Mouse (Mus musculus) embryonic facial prominence, embryonic 15.5 days (tissue): ENCODE results near the gene BC003965. TPM values are rescaled to one million over a fixed set of nuclear protein-coding genes. Genes with fewer than 3 reads are reported as not detected.

Source experiments
- ATAC-seq: fragments of 200-750 bp; cut with Nextera tagmentation; 2 replicates; pipeline ENCODE4 v1.8.0; 2017; ENCODE audit warnings: low read depth, moderate TSS enrichment; ENCODE audit not compliant: insufficient number of reproducible peaks, low FRiP score, low TSS enrichment
- H3K27ac ChIP-seq: fragments of 300-500 bp; sonication (generic); replicated peaks from 2 replicates; pipeline ENCODE4 v1.5.1; 2015; ENCODE audit warnings: mild to moderate bottlenecking, inconsistent platforms
- H3K27me3 ChIP-seq: fragments of 300-500 bp; sonication (generic); 2 replicates; pipeline ENCODE4 v1.6.1; 2015; ENCODE audit warnings: inconsistent platforms
- H3K36me3 ChIP-seq: fragments of 300-500 bp; sonication (generic); 2 replicates; pipeline ENCODE4 v1.6.1; 2015; ENCODE audit warnings: mild to moderate bottlenecking, inconsistent platforms
- H3K4me1 ChIP-seq: fragments of 300-500 bp; sonication (generic); 2 replicates; pipeline ENCODE4 v1.6.1; 2015; ENCODE audit warnings: inconsistent platforms
- H3K4me2 ChIP-seq: fragments of 300-500 bp; sonication (generic); replicated peaks from 2 replicates; pipeline ENCODE4 v1.6.1; 2015; ENCODE audit warnings: mild to moderate bottlenecking, inconsistent platforms
- H3K4me3 ChIP-seq: fragments of 300-500 bp; sonication (generic); replicated peaks from 2 replicates; pipeline ENCODE4 v1.5.1; 2015; ENCODE audit warnings: mild to moderate bottlenecking, inconsistent platforms
- H3K9ac ChIP-seq: fragments of 300-500 bp; sonication (generic); 2 replicates; pipeline ENCODE4 v1.6.1; 2015; ENCODE audit warnings: inconsistent platforms
- H3K9me3 ChIP-seq: fragments of 300-500 bp; sonication (generic); replicated peaks from 2 replicates; pipeline ENCODE4 v1.6.1; 2016; ENCODE audit warnings: inconsistent platforms
- WGBS: fragments of 180-500 bp; shearing (Covaris S2); methylation state at CpG from one replicate; pipeline ENCODE4 v1.1.7; 2015; 5-methylcytosine and 5-hydroxymethylcytosine counted together
- polyA plus RNA-seq: library from polyadenylated mRNA; unstranded; fragments of >200 nt; fragmentation: Nextera tagmentation; extraction: Ambion mirVana; gene quantifications from 2 replicates; pipeline ENCODE4 v1.2.1, GENCODE M21; 2015

BC003965 gene
- polyA plus RNA-seq, result 31.5 and 31.6 TPM in 2 replicates

GRCm38 (mm10) chr17:25184129-25184691 lies at the start of gene BC003965:
Gene BC003965 (plus strand): TSS chr17:25184554.
- peak within 1 kb of the TSS; percentile 97 for H3K4me2 ChIP-seq
- ATAC-seq, result peak; percentile 85
- 0 out of 2 replicates have a peak, but pooled peaks cover 7% of the 10 kb centered on the region for H3K27me3 ChIP-seq
- no peaks in the 10 kb centered on the region for H3K9me3 ChIP-seq
- 0 out of 2 replicates have a peak, but pooled peaks cover 4% of the 10 kb centered on the region for H3K36me3 ChIP-seq
- H3K27ac ChIP-seq, result peak within 1 kb of the TSS; percentile 95
- H3K4me3 ChIP-seq, result peak within 1 kb of the TSS; percentile 89
- peaks cover 24% of the 10 kb centered on the region for H3K4me1 ChIP-seq
- under 1% methylated on average over 50 of the region's 50 CpGs for WGBS
- peak within 1 kb of the TSS; percentile 88 for H3K9ac ChIP-seq

GRCm38 (mm10) chr17:25135622-25136021 lies 48.7 kb upstream of the BC003965 start:
- Histone ChIP-seq H3K27ac (no peak overlapping the region), H3K4me2 (no peak overlapping the region), H3K4me3 (no peak overlapping the region), H3K9ac (no peak overlapping the region), H3K9me3 (no peaks in the 10 kb centered on the region), H3K27me3 (no peaks in the 10 kb centered on the region), H3K4me1 (peaks cover 15% of the 10 kb centered on the region), H3K36me3 (no peaks in the 10 kb centered on the region)
- 84% methylated on average over 6 of the region's 6 CpGs for WGBS
- ATAC-seq, result no peak

- no peaks in the 10 kb centered on the region for H3K9me3 ChIP-seq
- 89% methylated on average over 1 of the region's 1 CpGs for WGBS
- ATAC-seq, result no peak
Measured at GRCm38 (mm10) chr17:25138803-25139202, 45.6 kb upstream of the BC003965 start.

GRCm38 (mm10) chr17:25139960-25140359 lies 44.4 kb upstream of the BC003965 start:
- no peaks in the 10 kb centered on the region for H3K27me3 ChIP-seq
- peaks cover under 1% of the 10 kb centered on the region; the same call in 1 of the 2 replicates for H3K36me3 ChIP-seq
- no peak overlapping the region for H3K4me3 ChIP-seq
- H3K9me3 ChIP-seq, result no peaks in the 10 kb centered on the region
- no peaks in the 10 kb centered on the region for H3K4me1 ChIP-seq
- ATAC-seq, result no peak
- no peak overlapping the region for H3K27ac ChIP-seq
- no peak overlapping the region for H3K4me2 ChIP-seq
- H3K9ac ChIP-seq, result no peak overlapping the region
- WGBS, result 63% methylated on average over 4 of the region's 4 CpGs

More at GRCm38 (mm10) chr17:25138803-25139202, 45.6 kb upstream of the BC003965 start:
- peaks cover 10% of the 10 kb centered on the region for H3K4me1 ChIP-seq
- H3K27ac ChIP-seq, result no peak overlapping the region
- H3K9ac ChIP-seq, result no peak overlapping the region
- no peaks in the 10 kb centered on the region for H3K27me3 ChIP-seq
- no peak overlapping the region for H3K4me2 ChIP-seq
- H3K4me3 ChIP-seq, result no peak overlapping the region
- no peaks in the 10 kb centered on the region; the same call in 1 of the 2 replicates for H3K36me3 ChIP-seq

- ATAC-seq, result no peak
- Histone ChIP-seq H3K4me3 (no peak within 1 kb of the TSS), H3K27ac (no peak within 1 kb of the TSS), H3K9ac (no peak within 1 kb of the TSS), H3K4me1 (no peaks in the 10 kb centered on the region), H3K9me3 (no peaks in the 10 kb centered on the region), H3K36me3 (peaks cover 41% of the 10 kb centered on the region), H3K27me3 (no peaks in the 10 kb centered on the region), H3K4me2 (no peak within 1 kb of the TSS)
- 92% methylated on average over 1 of the region's 1 CpGs for WGBS
Measured at GRCm38 (mm10) chr17:25162161-25162560, 22.2 kb upstream of the BC003965 start, which contains the start of gene Ccdc154. Gene Ccdc154 (plus strand): TSS chr17:25162461.

- Histone ChIP-seq H3K4me2 (no peak overlapping the region), H3K4me3 (no peak overlapping the region), H3K9me3 (no peaks in the 10 kb centered on the region), H3K27me3 (no peaks in the 10 kb centered on the region), H3K27ac (no peak overlapping the region), H3K36me3 (peaks cover 32% of the 10 kb centered on the region), H3K9ac (no peak overlapping the region), H3K4me1 (no peaks in the 10 kb centered on the region)
- no peak for ATAC-seq
- WGBS, result 63% methylated on average over 7 of the region's 7 CpGs
Measured at GRCm38 (mm10) chr17:25163387-25163786, 21.0 kb upstream of the BC003965 start.

- no peak overlapping the region for H3K9ac ChIP-seq
- H3K4me3 ChIP-seq, result no peak overlapping the region
- no peaks in the 10 kb centered on the region for H3K4me1 ChIP-seq
- peaks cover 20% of the 10 kb centered on the region for H3K36me3 ChIP-seq
- ATAC-seq, result no peak
- no peaks in the 10 kb centered on the region for H3K27me3 ChIP-seq
- no peak overlapping the region for H3K4me2 ChIP-seq
- no peaks in the 10 kb centered on the region for H3K9me3 ChIP-seq
- 83% methylated on average over 3 of the region's 3 CpGs for WGBS
- H3K27ac ChIP-seq, result no peak overlapping the region
Measured at GRCm38 (mm10) chr17:25164770-25165169, 19.6 kb upstream of the BC003965 start.

- H3K36me3 ChIP-seq, result peaks cover 7% of the 10 kb centered on the region; the same call in 1 of the 2 replicates
- WGBS, result 56% methylated on average over 6 of the region's 6 CpGs
- no peak overlapping the region for H3K9ac ChIP-seq
- no peak overlapping the region for H3K4me2 ChIP-seq
- H3K4me3 ChIP-seq, result no peak overlapping the region
- H3K9me3 ChIP-seq, result no peaks in the 10 kb centered on the region
- no peaks in the 10 kb centered on the region for H3K27me3 ChIP-seq
- H3K4me1 ChIP-seq, result no peaks in the 10 kb centered on the region
- no peak overlapping the region for H3K27ac ChIP-seq
- no peak for ATAC-seq
Measured at GRCm38 (mm10) chr17:25165970-25166671, 18.2 kb upstream of the BC003965 start.

GRCm38 (mm10) chr17:25169706-25170105 lies 14.6 kb upstream of the BC003965 start:
- no peak overlapping the region for H3K9ac ChIP-seq
- no peaks in the 10 kb centered on the region for H3K4me1 ChIP-seq
- no peak for ATAC-seq
- H3K4me2 ChIP-seq, result no peak overlapping the region
- no peaks in the 10 kb centered on the region for H3K27me3 ChIP-seq
- no peaks in the 10 kb centered on the region for H3K36me3 ChIP-seq
- 91% methylated on average over 2 of the region's 2 CpGs for WGBS
- H3K9me3 ChIP-seq, result no peaks in the 10 kb centered on the region
- H3K27ac ChIP-seq, result no peak overlapping the region
- H3K4me3 ChIP-seq, result no peak overlapping the region

- no peak overlapping the region for H3K9ac ChIP-seq
- WGBS, result 86% methylated on average over 3 of the region's 3 CpGs
- ATAC-seq, result no peak
- H3K9me3 ChIP-seq, result no peaks in the 10 kb centered on the region
- H3K4me3 ChIP-seq, result no peak overlapping the region
- H3K4me1 ChIP-seq, result no peaks in the 10 kb centered on the region
- H3K36me3 ChIP-seq, result no peaks in the 10 kb centered on the region
- no peak overlapping the region for H3K27ac ChIP-seq
- no peak overlapping the region for H3K4me2 ChIP-seq
- no peaks in the 10 kb centered on the region; the same call in 1 of the 2 replicates for H3K27me3 ChIP-seq
Measured at GRCm38 (mm10) chr17:25172558-25172957, 11.8 kb upstream of the BC003965 start.

- no peak within 1 kb of the TSS for H3K4me3 ChIP-seq
- ATAC-seq, result no peak
- no peaks in the 10 kb centered on the region; the same call in 1 of the 2 replicates for H3K27me3 ChIP-seq
- no peaks in the 10 kb centered on the region for H3K36me3 ChIP-seq
- H3K9ac ChIP-seq, result no peak within 1 kb of the TSS
- no peak within 1 kb of the TSS for H3K27ac ChIP-seq
- H3K4me2 ChIP-seq, result no peak within 1 kb of the TSS
- WGBS, result 39% methylated on average over 9 of the region's 9 CpGs
- no peaks in the 10 kb centered on the region for H3K4me1 ChIP-seq
- H3K9me3 ChIP-seq, result no peaks in the 10 kb centered on the region
Measured at GRCm38 (mm10) chr17:25175411-25175810, 8.9 kb upstream of the BC003965 start, which contains the start of gene Gm38655. Gene Gm38655 (minus strand): TSS chr17:25175471.
